Mouse (Mus musculus) liver, embryonic 11.5 days (tissue): Measurements from ENCODE around the gene Ifi211. TPM values are rescaled to one million over a fixed set of nuclear protein-coding genes. Genes with fewer than 3 reads are reported as not detected.
"Not testable (repeated sequence)": the region's sequence is repeated elsewhere in the genome, so short reads cannot be mapped to it uniquely, and the experiment has no call there.

Experiments used
- ATAC-seq: fragments of 200-750 bp; cut with Nextera tagmentation; replicated peaks from 2 replicates; pipeline ENCODE4 v1.8.0; 2017; ENCODE audit warnings: moderate number of reproducible peaks, mild to moderate bottlenecking, moderate TSS enrichment, moderate library complexity; ENCODE audit not compliant: low FRiP score
- DNase-seq: peaks from one replicate; pipeline ENCODE4 v3.0.0-alpha.2; 2017; ENCODE audit warnings: low spot score
- H3K27ac ChIP-seq: fragments of 300-500 bp; sonication (generic); 2 replicates; pipeline ENCODE4 v1.5.1; 2014; ENCODE audit warnings: mild to moderate bottlenecking, low read depth, low read length, control low read depth
- H3K27me3 ChIP-seq: fragments of 300-500 bp; sonication (generic); replicated peaks from 2 replicates; pipeline ENCODE4 v1.6.1; 2014; ENCODE audit warnings: low read length, mixed read lengths; ENCODE audit not compliant: control insufficient read depth, insufficient read depth
- H3K36me3 ChIP-seq: fragments of 300-500 bp; sonication (generic); 2 replicates; pipeline ENCODE4 v1.6.1; 2014; ENCODE audit warnings: mild to moderate bottlenecking, low read length, moderate library complexity, mixed read lengths; ENCODE audit not compliant: control insufficient read depth, insufficient read depth
- H3K4me1 ChIP-seq: fragments of 300-500 bp; sonication (generic); replicated peaks from 2 replicates; pipeline ENCODE4 v1.6.1; 2014; ENCODE audit warnings: low read length, mixed read lengths; ENCODE audit not compliant: control insufficient read depth, insufficient read depth
- H3K4me2 ChIP-seq: fragments of 300-500 bp; sonication (generic); 2 replicates; pipeline ENCODE4 v1.6.1; 2014; ENCODE audit warnings: mild to moderate bottlenecking, control low read depth, moderate library complexity
- H3K4me3 ChIP-seq: fragments of 300-500 bp; sonication (generic); 2 replicates; pipeline ENCODE4 v1.5.1; 2014; ENCODE audit warnings: low read depth, low read length, control low read depth
- H3K9ac ChIP-seq: fragments of 300-500 bp; sonication (generic); 2 replicates; pipeline ENCODE4 v1.6.1; 2014; ENCODE audit warnings: low read depth, low read length, control low read depth
- H3K9me3 ChIP-seq: fragments of 300-500 bp; sonication (generic); 2 replicates; pipeline ENCODE4 v1.6.1; 2016; ENCODE audit warnings: low read length, inconsistent platforms, mixed read lengths; ENCODE audit not compliant: control insufficient read depth
- WGBS: fragments of 180-500 bp; shearing (Covaris S2); extraction: QIAGEN DNeasy Blood & Tissue Kit; methylation state at CpG from one replicate; pipeline ENCODE4 v1.1.7; 2014; 5-methylcytosine and 5-hydroxymethylcytosine counted together
- polyA plus RNA-seq: library from polyadenylated mRNA; unstranded; fragments of >200 nt; fragmentation: Nextera tagmentation; extraction: Ambion mirVana; gene quantifications from 2 replicates; pipeline ENCODE4 v1.2.1, GENCODE M21; 2014

The Ifi211 gene
- polyA plus RNA-seq, 1 experiment from 2014 or later = 0.64 TPM

DNA sequence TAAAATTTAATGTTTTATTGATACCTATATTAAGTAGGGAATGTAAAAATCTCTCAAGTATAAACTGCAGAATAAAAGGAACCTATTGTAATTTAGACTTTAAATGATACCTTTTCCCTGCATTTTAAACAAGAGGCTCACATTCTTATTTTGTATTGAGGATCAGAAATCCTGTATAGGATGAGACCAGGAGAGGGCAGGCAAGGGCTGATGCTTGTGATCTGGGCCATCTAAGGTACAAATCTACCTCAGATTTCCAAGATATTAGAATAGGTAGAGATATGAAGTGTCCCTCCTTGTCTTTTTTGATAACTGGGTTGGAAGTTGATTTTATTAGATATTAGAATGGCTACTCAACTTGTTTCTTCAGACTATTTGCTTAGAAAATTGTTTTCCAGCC, 59.1 kb downstream of the Ifi211 start:
- H3K9ac ChIP-seq, H3K9me3 ChIP-seq, ATAC-seq, H3K4me2 ChIP-seq, H3K36me3 ChIP-seq, H3K4me1 ChIP-seq, H3K27me3 ChIP-seq, H3K27ac ChIP-seq, DNase-seq, H3K4me3 ChIP-seq: not testable (repeated sequence)

GRCm38 (mm10) chr1:173852853-173853252, 60.0 kb downstream of the Ifi211 start:
- not testable (repeated sequence) for H3K27ac ChIP-seq, H3K9me3 ChIP-seq, H3K4me1 ChIP-seq, DNase-seq, H3K4me2 ChIP-seq, H3K27me3 ChIP-seq, H3K36me3 ChIP-seq, ATAC-seq, H3K9ac ChIP-seq, H3K4me3 ChIP-seq
- WGBS = 65% methylated on average over 4 of the region's 4 CpGs

Other genes starting within 250 kb of the Ifi211 start
- not detected in 2 replicates for gene Ifi208, start 239.4 kb downstream of the Ifi211 start, polyA plus RNA-seq
- gene Ifi207, start 171.3 kb downstream of the Ifi211 start, polyA plus RNA-seq = 1.5 and 1.7 TPM in 2 replicates
- 3.0 and 3.8 TPM in 2 replicates for gene Ifi204, start 146.1 kb downstream of the Ifi211 start, polyA plus RNA-seq
- gene Mndal, start 29.4 kb upstream of the Ifi211 start, polyA plus RNA-seq = 1.8 and 2.0 TPM in 2 replicates
- gene Ifi203, start 29.6 kb upstream of the Ifi211 start, polyA plus RNA-seq = 0.74 and 0.78 TPM in 2 replicates
- gene Ifi202b, start 69.7 kb upstream of the Ifi211 start, polyA plus RNA-seq = not detected in 2 replicates
- 0.82 TPM in 2 replicates for gene Ifi205, start 118.8 kb upstream of the Ifi211 start, polyA plus RNA-seq
- gene Olfr433, start 127.7 kb upstream of the Ifi211 start, polyA plus RNA-seq = 0.30 TPM in 1 of 2 replicates, not detected in the other
- not detected in 2 replicates for gene Olfr432, start 136.2 kb upstream of the Ifi211 start, polyA plus RNA-seq
- gene Olfr430, start 153.6 kb upstream of the Ifi211 start, polyA plus RNA-seq = not detected in 2 replicates
- gene Olfr429, start 171.3 kb upstream of the Ifi211 start, polyA plus RNA-seq = not detected in 2 replicates
- gene Olfr427, start 183.8 kb upstream of the Ifi211 start, polyA plus RNA-seq = not detected in 2 replicates
- not detected in 2 replicates for gene Olfr231, start 208.1 kb upstream of the Ifi211 start, polyA plus RNA-seq
- gene Olfr424, start 218.5 kb upstream of the Ifi211 start, polyA plus RNA-seq = not detected in 2 replicates
- gene Olfr420, start 242.6 kb upstream of the Ifi211 start, polyA plus RNA-seq = 0.12 and 0.27 TPM in 2 replicates